Comparison of ENCODE assay signal across 27 mouse cellular contexts in genomic region chr4:89161389-89161788, GRCm38 (mm10).
"Had no signal": no experiment of that assay in that cellular context is flagged by ENCODE, and none has a peak within 500 bp of the region (broad histone marks: within the 10 kb centered on the region; RNA-seq: fewer than 3 reads in every experiment).

No protein-coding gene starts in this region.

- H3K36me3 ChIP-seq: midbrain, embryonic 15.5 days had no signal

- H3K4me1 ChIP-seq: limb, embryonic 10.5 days; limb, embryonic 12.5 days; limb, embryonic 13.5 days; limb, embryonic 15.5 days; liver, embryonic 12.5 days; liver, embryonic 13.5 days; liver, embryonic 15.5 days; lung, embryonic 15.5 days; midbrain, embryonic 10.5 days; midbrain, embryonic 12.5 days; midbrain, embryonic 13.5 days; midbrain, embryonic 15.5 days had no signal

- H3K4me3 ChIP-seq: limb, embryonic 10.5 days; limb, embryonic 12.5 days; limb, embryonic 13.5 days; limb, embryonic 15.5 days; liver, embryonic 12.5 days; liver, embryonic 13.5 days; liver, embryonic 15.5 days; lung, embryonic 15.5 days; megakaryocyte, embryonic 14.5 days; midbrain, embryonic 10.5 days; midbrain, embryonic 12.5 days; midbrain, embryonic 13.5 days; midbrain, embryonic 15.5 days; myocyte had no signal

- H3K9me3 ChIP-seq: limb, embryonic 10.5 days; limb, embryonic 12.5 days; limb, embryonic 13.5 days; limb, embryonic 15.5 days; liver, embryonic 12.5 days; liver, embryonic 13.5 days; liver, embryonic 15.5 days; lung, embryonic 15.5 days; megakaryocyte, embryonic 14.5 days; midbrain, embryonic 10.5 days; midbrain, embryonic 12.5 days; midbrain, embryonic 13.5 days; midbrain, embryonic 15.5 days had no signal

- DNase-seq: left cerebral cortex, postnatal 4 days; liver; liver, embryonic 13.5 days; liver, postnatal 0 days; lung, adult 18-20 months; lung, adult 2 months; lung, embryonic 14.5 days; lung, postnatal 10 days; lung, postnatal 14 days; lung, postnatal 36 days; lung, postnatal 4 days; midbrain, embryonic 14.5 days had no signal

- H3K27ac ChIP-seq: limb, embryonic 10.5 days; limb, embryonic 12.5 days; limb, embryonic 13.5 days; limb, embryonic 15.5 days; liver, embryonic 12.5 days; liver, embryonic 13.5 days; liver, embryonic 14.5 days; liver, embryonic 15.5 days; lung, embryonic 15.5 days; macrophage; midbrain, embryonic 10.5 days; midbrain, embryonic 12.5 days; midbrain, embryonic 13.5 days; midbrain, embryonic 15.5 days had no signal

- H3K9ac ChIP-seq: limb, embryonic 12.5 days; limb, embryonic 13.5 days; limb, embryonic 15.5 days; liver, embryonic 12.5 days; liver, embryonic 13.5 days; liver, embryonic 14.5 days; liver, embryonic 15.5 days; liver, postnatal 0 days; lung, embryonic 14.5 days; lung, embryonic 15.5 days; midbrain, embryonic 12.5 days; midbrain, embryonic 13.5 days; midbrain, embryonic 15.5 days had no signal

- H3K27me3 ChIP-seq: limb, embryonic 12.5 days; limb, embryonic 13.5 days; limb, embryonic 15.5 days; liver, embryonic 12.5 days; liver, embryonic 13.5 days; liver, embryonic 15.5 days; lung, embryonic 15.5 days; megakaryocyte, embryonic 14.5 days; midbrain, embryonic 12.5 days; midbrain, embryonic 13.5 days; midbrain, embryonic 15.5 days had no signal
